Mouse (Mus musculus): ENCODE data around the gene Dnaic2.

The Dnaic2 gene

GRCm38 (mm10) chr11:114747564-114748138 is 20.4 kb downstream of the Dnaic2 start:
- no peak for DNase-seq (ENCODE audit: low read depth, low spot score)

- peak; percentile 37 for DNase-seq (ENCODE audit: low read depth, low spot score)
Observed at GRCm38 (mm10) chr11:114764820-114765818, 37.9 kb downstream of the Dnaic2 start, which contains the start of gene Kif19a. Gene Kif19a, plus strand, starts transcription at chr11:114765388.

- DNase-seq (ENCODE audit: low read depth, low spot score): no peak
Observed at GRCm38 (mm10) chr11:114769911-114770310, 42.7 kb downstream of the Dnaic2 start.

- no peak for DNase-seq (ENCODE audit: low read depth, low spot score)
Observed at GRCm38 (mm10) chr11:114771896-114772295, 44.7 kb downstream of the Dnaic2 start.

GRCm38 (mm10) chr11:114780076-114780475 is 52.9 kb downstream of the Dnaic2 start:
- no peak for DNase-seq (ENCODE audit: low read depth, low spot score)

GRCm38 (mm10) chr11:114785892-114786291 is 58.7 kb downstream of the Dnaic2 start:
- peak; percentile 41 for DNase-seq (ENCODE audit: low read depth, low spot score)

- DNase-seq (ENCODE audit: low read depth, low spot score): peak; percentile 54
Observed at GRCm38 (mm10) chr11:114786326-114786725, 59.1 kb downstream of the Dnaic2 start.

GRCm38 (mm10) chr11:114787611-114788010 is 60.4 kb downstream of the Dnaic2 start:
- DNase-seq (ENCODE audit: low read depth, low spot score): no peak

GRCm38 (mm10) chr11:114789061-114789714 is 62.0 kb downstream of the Dnaic2 start:
- DNase-seq (ENCODE audit: low read depth, low spot score): peak; percentile 82

- DNase-seq (ENCODE audit: low read depth, low spot score): no peak
Observed at GRCm38 (mm10) chr11:114789716-114790115, 62.5 kb downstream of the Dnaic2 start.

GRCm38 (mm10) chr11:114790171-114790570 is 63.0 kb downstream of the Dnaic2 start:
- no peak for DNase-seq (ENCODE audit: low read depth, low spot score)

GRCm38 (mm10) chr11:114790841-114791240 is 63.6 kb downstream of the Dnaic2 start:
- DNase-seq (ENCODE audit: low read depth, low spot score): no peak

GRCm38 (mm10) chr11:114791351-114791889 is 64.2 kb downstream of the Dnaic2 start:
- no peak for DNase-seq (ENCODE audit: low read depth, low spot score)

GRCm38 (mm10) chr11:114791891-114792411 is 64.7 kb downstream of the Dnaic2 start:
- no peak for DNase-seq (ENCODE audit: low read depth, low spot score)

GRCm38 (mm10) chr11:114792931-114793494 is 65.8 kb downstream of the Dnaic2 start:
- DNase-seq (ENCODE audit: low read depth, low spot score): no peak

- no peak for DNase-seq (ENCODE audit: low read depth, low spot score)
Observed at GRCm38 (mm10) chr11:114793868-114794545, 66.8 kb downstream of the Dnaic2 start.

GRCm38 (mm10) chr11:114794691-114795090 is 67.5 kb downstream of the Dnaic2 start:
- no peak for DNase-seq (ENCODE audit: low read depth, low spot score)

- peak; percentile 40 for DNase-seq (ENCODE audit: low read depth, low spot score)
Observed at GRCm38 (mm10) chr11:114795231-114795746, 68.1 kb downstream of the Dnaic2 start.

- DNase-seq (ENCODE audit: low read depth, low spot score): no peak
Observed at GRCm38 (mm10) chr11:114795848-114796322, 68.7 kb downstream of the Dnaic2 start, which contains the start of gene Btbd17. Gene Btbd17, minus strand, starts transcription at chr11:114795945.

GRCm38 (mm10) chr11:114797176-114797575 is 70.0 kb downstream of the Dnaic2 start:
- DNase-seq (ENCODE audit: low read depth, low spot score): no peak

Data from CD4-positive, CD25-positive, alpha-beta regulatory T cell, adult 2 months (primary cell).